Comparison of ENCODE assay signal across 26 mouse cellular contexts in the genomic region with DNA sequence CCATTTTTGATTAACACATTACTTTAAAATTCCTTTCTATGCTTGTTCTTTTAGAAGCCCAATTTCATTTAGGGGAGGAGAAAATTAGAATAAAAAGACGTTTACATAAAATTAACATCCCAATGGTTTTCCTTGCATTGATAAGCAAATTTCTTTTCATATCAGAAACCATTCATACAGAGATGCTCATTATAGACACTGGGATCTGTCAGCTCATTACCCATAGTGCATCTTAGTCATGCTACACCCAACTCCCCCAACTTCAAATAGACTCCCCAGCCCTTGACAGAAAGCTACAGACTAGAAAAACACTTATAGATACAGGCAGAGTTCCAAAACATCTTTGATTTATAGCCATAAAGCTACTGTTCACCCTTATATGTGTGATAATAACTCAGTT.
DNase-seq lines count a peak whose midpoint lies in the region; ATAC-seq and TF ChIP-seq lines count a peak whose summit lies in the region.
"Had no signal": no experiment of that assay in that cellular context is flagged by ENCODE, and none has a peak within 500 bp of the region (broad histone marks: within the 10 kb centered on the region; RNA-seq: fewer than 3 reads in every experiment).

No protein-coding gene starts in this region.

- H3K4me2 ChIP-seq in forebrain, embryonic 14.5 days (ENCODE audit: low read length), result no peak overlapping the region
- no peak overlapping the region for H3K4me2 ChIP-seq in forebrain, postnatal 0 days (ENCODE audit: low read depth)
- H3K4me2 ChIP-seq: heart, embryonic 12.5 days; heart, embryonic 15.5 days; hindbrain, embryonic 14.5 days had no signal

- no peak overlapping the region for H3K9ac ChIP-seq in forebrain, embryonic 14.5 days (ENCODE audit: low read length)
- H3K9ac ChIP-seq in forebrain, postnatal 0 days, result no peak overlapping the region
- H3K9ac ChIP-seq: heart, embryonic 12.5 days; heart, embryonic 15.5 days; hindbrain, embryonic 14.5 days had no signal

- H3K27ac ChIP-seq in forebrain, embryonic 14.5 days (ENCODE audit: low read depth, low read length), result no peak overlapping the region
- H3K27ac ChIP-seq in forebrain, postnatal 0 days (ENCODE audit: low read depth, low read length), result 0 out of 2 replicates have a peak overlapping the region, but pooled peaks have one; percentile 24
- H3K27ac ChIP-seq: heart, embryonic 15.5 days; hindbrain, embryonic 10.5 days; hindbrain, embryonic 14.5 days; hindbrain, postnatal 0 days had no signal

- 10% methylated on average over 1 of the region's 1 CpGs for WGBS in forebrain, embryonic 14.5 days
- WGBS in forebrain, postnatal 0 days, result 13% methylated on average over 1 of the region's 1 CpGs

- no peaks in the 10 kb centered on the region for H3K9me3 ChIP-seq in forebrain, embryonic 14.5 days (replicated peaks; ENCODE audit: control insufficient read depth, low read length)
- H3K9me3 ChIP-seq in forebrain, postnatal 0 days (ENCODE audit: low read length), result no peaks in the 10 kb centered on the region
- H3K9me3 ChIP-seq: heart, embryonic 12.5 days; heart, embryonic 15.5 days; hindbrain, embryonic 10.5 days had no signal

- TF ChIP-seq POLR2A in brain, embryonic 14.5 days (IDR thresholded peaks at IDR 0.05; ENCODE audit: borderline replicate concordance, extremely low read depth, insufficient read depth, insufficient read length, poor library complexity, severe bottlenecking), result no peak

- no peaks in the 10 kb centered on the region for H3K36me3 ChIP-seq in forebrain, embryonic 14.5 days (ENCODE audit: control insufficient read depth, insufficient read depth, low read length)
- H3K36me3 ChIP-seq in forebrain, postnatal 0 days (ENCODE audit: insufficient read depth), result no peaks in the 10 kb centered on the region
- H3K36me3 ChIP-seq: heart, embryonic 12.5 days; heart, embryonic 15.5 days; hindbrain, embryonic 10.5 days had no signal

- H3K4me1 ChIP-seq in forebrain, embryonic 14.5 days (ENCODE audit: control insufficient read depth, insufficient read depth, low read length), result peaks cover 16% of the 10 kb centered on the region
- H3K4me1 ChIP-seq in forebrain, postnatal 0 days (ENCODE audit: insufficient read depth), result peaks cover 5% of the 10 kb centered on the region; the same call in 1 of the 2 replicates
- H3K4me1 ChIP-seq: heart, embryonic 12.5 days; heart, embryonic 15.5 days; hindbrain, embryonic 10.5 days had no signal

- ATAC-seq in forebrain, embryonic 14.5 days, result peak; percentile 86
- ATAC-seq in forebrain, postnatal 0 days, result peak; percentile 78; the same call in 1 of the 2 replicates
- ATAC-seq: CD4-positive, CD25-positive, alpha-beta regulatory T cell, adult 4 months; hindbrain, postnatal 0 days; inflammation-experienced regulatory T-cells, adult 6 months; intestine, embryonic 16.5 days had no signal

- H3K4me3 ChIP-seq in forebrain, embryonic 14.5 days (ENCODE audit: low read depth, low read length), result no peak overlapping the region
- H3K4me3 ChIP-seq in forebrain, postnatal 0 days (ENCODE audit: low read depth, low read length), result no peak overlapping the region
- H3K4me3 ChIP-seq: heart, embryonic 12.5 days; heart, embryonic 15.5 days; hindbrain, embryonic 10.5 days had no signal

- DNase-seq in brain, adult 2 months (ENCODE audit: low read depth, low spot score), result peak; percentile 24
- peak; percentile 81 for DNase-seq in brain, embryonic 14.5 days (ENCODE audit: low read depth)
- DNase-seq in forebrain, embryonic 14.5 days (ENCODE audit: low spot score), result peak; percentile 76
- no peak for DNase-seq in forebrain, postnatal 0 days
- DNase-seq in lung, adult 18-20 months, result no peak
- no peak for DNase-seq in left cerebral cortex, adult 8-10 months (ENCODE audit: low spot score in 2 of 2)
- DNase-seq: adrenal gland, adult 2 months; adrenal gland, postnatal 14 days; cerebellum, adult 11 months; cerebellum, adult 8-10 months; cerebellum, postnatal 10 days; cerebellum, postnatal 36 days; embryo, embryonic 11 days; gastrocnemius, postnatal 25 days; heart, adult 18-20 months; heart, postnatal 10 days; heart, postnatal 36 days; kidney, adult 18-20 months had no signal

- no peaks in the 10 kb centered on the region for H3K27me3 ChIP-seq in forebrain, embryonic 14.5 days (replicated peaks; ENCODE audit: control insufficient read depth, insufficient read depth, low read length)
- H3K27me3 ChIP-seq in forebrain, postnatal 0 days (ENCODE audit: insufficient read depth, low read length), result no peaks in the 10 kb centered on the region
- H3K27me3 ChIP-seq: heart, embryonic 12.5 days; heart, embryonic 15.5 days had no signal

- TF ChIP-seq CTCF in brain, embryonic 14.5 days (IDR thresholded peaks at IDR 0.05; ENCODE audit: borderline replicate concordance, extremely low read depth, insufficient read depth, insufficient read length), result no peak
- TF ChIP-seq CTCF in forebrain, postnatal 0 days (IDR thresholded peaks at IDR 0.05; ENCODE audit: low read depth), result no peak

Comparison
In these comparisons a context has a peak if more than half of its experiments do, and no peak if none do; other contexts are left out.
1. DNase-seq: peak in brain, adult 2 months (single experiment), brain, embryonic 14.5 days (single experiment) and forebrain, embryonic 14.5 days (single experiment); none in forebrain, postnatal 0 days (single experiment), lung, adult 18-20 months (0 of 2) and left cerebral cortex, adult 8-10 months (0 of 2).